Mouse (Mus musculus) cerebellum, adult 11 months (tissue): ENCODE data around the gene Ankrd6.

Experiments used
- DNase-seq: peaks from one replicate; pipeline ENCODE4 v3.0.0; 2022

Ankrd6 gene

DNA sequence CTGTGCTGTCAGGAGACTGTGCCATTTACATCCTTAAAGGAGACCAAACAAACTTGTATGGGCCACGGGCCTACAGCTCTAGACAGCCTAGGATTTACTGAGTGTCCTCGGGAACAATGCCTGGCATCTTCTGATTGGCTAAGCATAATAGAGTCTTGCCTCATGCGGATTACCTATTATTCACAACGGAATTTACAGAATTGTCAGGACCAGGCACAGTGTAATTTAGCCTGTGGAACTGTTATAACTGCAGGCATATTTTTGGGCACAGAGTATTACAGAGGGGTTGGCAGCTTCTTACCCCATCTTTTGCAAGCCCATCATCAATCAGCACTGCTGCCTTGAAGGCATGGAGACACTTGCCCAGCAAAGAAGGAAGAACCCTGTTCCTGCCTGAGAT is 51.6 kb downstream of the Ankrd6 start:
- no peak for DNase-seq

DNA sequence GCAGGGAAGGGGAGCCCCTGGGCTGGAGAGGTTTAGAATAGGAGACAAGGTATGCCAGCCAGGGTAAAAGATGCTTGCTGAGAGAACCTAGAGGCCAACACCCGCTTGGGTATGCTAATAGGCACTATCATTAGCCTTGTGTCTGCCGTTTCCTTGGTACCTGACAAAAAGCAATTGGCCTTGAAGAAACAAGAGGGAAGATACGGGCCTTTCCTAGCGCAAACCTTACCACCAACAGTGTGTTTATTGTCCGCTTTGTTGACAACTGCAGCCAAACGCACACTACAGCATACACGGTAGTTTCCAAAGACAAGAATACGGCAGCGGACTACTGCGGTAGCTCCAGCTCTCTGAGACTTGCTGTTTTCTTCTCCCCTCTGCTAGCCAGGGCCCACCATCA is 59.3 kb downstream of the Ankrd6 start:
- no peak for DNase-seq

GRCm38 (mm10) chr4:32890735-32891098 is 59.9 kb downstream of the Ankrd6 start:
- DNase-seq, result no peak

GRCm38 (mm10) chr4:32889996-32890734 is 60.5 kb downstream of the Ankrd6 start:
- no peak for DNase-seq

GRCm38 (mm10) chr4:32889246-32889645 is 61.4 kb downstream of the Ankrd6 start:
- DNase-seq, result peak; percentile 22

GRCm38 (mm10) chr4:32886479-32886878 is 64.2 kb downstream of the Ankrd6 start:
- no peak for DNase-seq

DNA sequence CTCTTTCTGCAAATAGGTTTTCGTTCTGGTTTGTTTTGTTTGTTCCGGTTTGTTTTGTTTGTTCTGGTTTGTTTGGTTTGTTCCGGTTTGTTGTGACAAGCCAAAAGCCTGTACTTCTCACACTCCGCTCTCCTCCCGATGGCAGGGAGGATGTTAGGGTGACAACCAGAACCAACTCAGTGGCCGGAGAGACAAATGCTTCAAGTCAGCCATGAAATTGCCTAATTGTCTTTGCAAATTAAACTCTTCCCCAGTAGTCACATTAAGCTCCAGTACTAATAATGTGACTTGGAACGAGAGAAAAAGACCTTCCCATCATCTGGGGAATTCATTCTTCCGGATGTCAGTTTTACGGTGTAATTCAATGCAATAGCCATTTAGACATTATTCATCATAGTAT is 66.0 kb downstream of the Ankrd6 start:
- no peak for DNase-seq

DNA sequence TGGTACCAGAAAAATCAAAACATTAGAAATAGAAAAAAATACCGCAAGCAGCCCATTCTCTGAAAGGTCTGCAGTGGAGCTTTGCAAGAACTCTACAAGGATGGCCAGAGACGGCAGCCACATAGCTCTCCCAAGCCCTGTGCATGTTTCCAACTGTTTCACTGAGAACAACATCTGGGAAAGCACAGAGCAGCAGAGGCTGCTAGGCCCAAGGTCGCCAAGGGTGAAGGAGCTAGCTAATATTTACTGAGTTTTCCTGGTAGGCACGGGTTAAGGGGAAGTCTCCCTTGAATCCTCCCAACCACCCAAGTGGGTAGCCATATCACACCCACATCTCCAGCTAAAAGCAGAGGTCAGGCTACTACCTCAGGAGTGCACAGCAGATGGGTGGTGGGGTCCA is 69.6 kb downstream of the Ankrd6 start:
- DNase-seq, result no peak

DNA sequence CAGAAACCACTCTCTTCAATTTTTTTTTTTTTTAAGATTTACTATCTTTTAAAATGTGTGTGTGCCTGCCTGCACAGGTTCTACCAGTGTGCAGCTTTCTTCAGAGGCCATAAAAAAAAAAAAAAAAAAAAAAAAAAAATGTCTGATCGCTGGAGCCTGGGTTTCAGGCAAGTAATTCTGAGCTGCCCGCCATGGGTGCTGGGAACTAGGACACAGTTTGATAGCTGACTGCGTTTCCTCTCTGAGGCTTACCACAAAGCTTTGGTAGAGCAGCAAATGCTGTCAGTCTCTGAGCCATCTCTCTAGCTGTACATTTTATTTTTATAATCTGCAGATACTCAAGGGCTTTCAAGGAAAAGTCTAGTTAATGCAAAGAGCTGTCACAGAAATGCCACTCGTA is 76.0 kb downstream of the Ankrd6 start:
- DNase-seq, result no peak

DNA sequence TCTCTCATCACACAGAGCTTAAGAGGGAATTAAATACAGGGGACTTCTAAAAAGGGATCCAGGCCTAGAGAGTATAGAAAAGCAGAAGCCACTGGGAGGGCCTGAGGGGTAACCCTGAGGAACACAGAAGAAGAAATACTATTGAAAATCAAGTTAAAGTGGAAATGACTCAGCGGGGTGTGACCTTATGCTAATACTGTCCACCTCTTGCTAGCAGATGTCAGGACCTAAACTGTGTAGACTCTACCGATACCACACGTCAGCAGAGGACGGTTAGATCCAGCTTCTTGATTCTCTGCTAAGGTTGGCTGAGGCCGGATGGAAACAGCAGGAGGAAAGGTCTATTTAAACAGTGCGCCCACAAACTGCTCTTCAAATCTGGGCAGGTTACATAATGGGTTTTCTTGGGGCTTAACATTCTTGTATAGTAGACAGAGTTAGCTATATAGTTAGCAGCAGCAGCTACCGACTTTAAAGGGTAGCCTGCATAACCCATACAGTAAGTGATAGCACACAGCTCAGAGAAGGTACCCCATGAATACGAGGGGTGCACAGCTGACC is 78.4 kb downstream of the Ankrd6 start:
- no peak for DNase-seq

DNA sequence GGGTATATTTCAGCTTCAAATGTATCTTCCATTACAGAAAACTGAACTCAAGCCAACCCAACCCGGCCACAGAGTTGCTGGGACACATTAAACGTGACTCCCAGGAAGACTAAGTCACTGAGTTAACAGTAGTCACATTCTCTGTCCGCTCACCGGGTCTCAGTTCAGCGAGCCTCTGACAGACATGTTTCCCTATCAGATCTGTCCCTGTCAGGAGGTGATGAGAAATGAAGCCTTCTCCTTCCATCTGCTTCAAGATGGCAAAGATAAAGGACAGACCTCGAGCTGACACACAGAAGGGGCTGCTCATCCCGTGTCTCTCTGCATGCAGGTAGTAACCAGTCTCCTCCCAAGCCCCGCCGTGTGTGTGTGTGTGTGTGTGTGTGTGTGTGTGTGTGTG is 81.3 kb downstream of the Ankrd6 start:
- no peak for DNase-seq

DNA sequence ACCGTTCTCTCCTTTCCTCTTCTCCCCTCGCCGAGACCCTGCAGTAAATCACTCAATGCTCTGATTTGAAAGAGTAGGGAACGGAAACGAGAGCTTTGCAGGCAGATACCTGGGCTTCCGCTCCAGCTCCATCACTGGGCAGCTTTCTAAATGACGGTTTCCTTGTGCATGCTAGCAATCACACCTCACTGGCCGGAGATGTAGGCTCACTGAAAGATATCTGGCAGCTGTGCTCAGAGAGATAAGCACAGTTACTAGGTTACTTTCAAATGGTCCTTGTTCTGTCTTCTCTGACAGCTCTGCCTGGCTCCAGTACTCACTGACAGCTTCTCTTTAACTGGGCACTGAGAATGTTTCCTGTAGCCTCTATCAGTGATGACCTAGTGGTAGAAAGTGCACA is 81.8 kb downstream of the Ankrd6 start:
- no peak for DNase-seq

- DNase-seq, result no peak
Measured at GRCm38 (mm10) chr4:32868437-32868836, 82.2 kb downstream of the Ankrd6 start.

DNA sequence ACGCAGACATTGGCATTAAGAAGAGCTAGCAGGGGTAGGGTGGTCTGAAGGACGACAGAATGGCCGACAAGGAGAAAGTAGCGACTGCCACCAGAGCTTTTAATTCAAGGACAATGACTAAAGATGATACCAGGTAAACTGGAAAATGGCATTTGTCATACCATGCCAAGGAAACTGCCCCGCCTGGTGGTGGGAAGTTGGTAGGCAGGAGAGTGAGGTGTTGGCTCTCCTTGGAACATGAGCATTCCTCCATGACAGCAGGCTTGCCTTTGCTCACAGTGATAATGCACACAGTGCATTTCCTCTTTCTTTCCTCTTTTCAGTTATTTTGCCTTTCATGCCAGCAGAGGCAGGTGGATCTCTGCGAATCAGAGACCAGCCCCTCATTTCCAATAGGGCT is 83.2 kb downstream of the Ankrd6 start:
- no peak for DNase-seq

- no peak for DNase-seq
Measured at GRCm38 (mm10) chr4:32864867-32865242, 85.8 kb downstream of the Ankrd6 start.

DNA sequence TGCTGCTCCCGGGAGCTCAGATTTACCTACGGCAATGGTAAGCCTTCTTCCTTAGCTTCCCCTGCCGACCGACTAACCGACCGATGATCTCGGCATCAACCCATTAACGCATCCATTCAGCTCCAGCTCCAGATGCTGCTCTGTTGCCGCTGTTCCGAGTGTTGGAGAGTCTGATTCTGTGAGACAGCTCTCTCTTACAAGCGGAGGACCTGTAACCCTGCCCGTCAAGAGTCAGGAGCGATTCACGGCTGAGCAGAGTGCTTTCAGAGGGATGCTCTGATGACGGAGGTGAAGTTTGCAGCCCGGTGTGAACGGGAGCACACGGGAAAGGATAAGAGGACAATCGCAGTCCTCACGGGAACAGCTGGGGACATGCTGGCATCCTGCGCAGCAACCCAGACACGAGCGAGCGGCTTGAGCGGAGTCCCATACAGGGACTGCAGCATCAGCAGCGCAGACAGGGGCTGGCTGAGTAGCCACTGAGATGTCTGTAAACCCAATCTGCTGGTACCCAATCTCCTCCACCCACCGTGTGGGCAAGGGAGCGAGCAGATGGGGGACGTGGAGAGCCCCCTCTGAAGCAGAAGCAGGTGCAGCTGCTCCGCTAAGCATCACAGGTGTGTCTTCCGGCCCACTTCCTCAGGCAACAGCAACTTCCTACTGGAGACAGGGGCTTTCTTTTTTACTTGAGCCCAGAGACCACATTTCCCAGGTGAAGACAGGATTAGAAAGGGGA is 86.3 kb downstream of the Ankrd6 start:
- DNase-seq, result no peak

DNA sequence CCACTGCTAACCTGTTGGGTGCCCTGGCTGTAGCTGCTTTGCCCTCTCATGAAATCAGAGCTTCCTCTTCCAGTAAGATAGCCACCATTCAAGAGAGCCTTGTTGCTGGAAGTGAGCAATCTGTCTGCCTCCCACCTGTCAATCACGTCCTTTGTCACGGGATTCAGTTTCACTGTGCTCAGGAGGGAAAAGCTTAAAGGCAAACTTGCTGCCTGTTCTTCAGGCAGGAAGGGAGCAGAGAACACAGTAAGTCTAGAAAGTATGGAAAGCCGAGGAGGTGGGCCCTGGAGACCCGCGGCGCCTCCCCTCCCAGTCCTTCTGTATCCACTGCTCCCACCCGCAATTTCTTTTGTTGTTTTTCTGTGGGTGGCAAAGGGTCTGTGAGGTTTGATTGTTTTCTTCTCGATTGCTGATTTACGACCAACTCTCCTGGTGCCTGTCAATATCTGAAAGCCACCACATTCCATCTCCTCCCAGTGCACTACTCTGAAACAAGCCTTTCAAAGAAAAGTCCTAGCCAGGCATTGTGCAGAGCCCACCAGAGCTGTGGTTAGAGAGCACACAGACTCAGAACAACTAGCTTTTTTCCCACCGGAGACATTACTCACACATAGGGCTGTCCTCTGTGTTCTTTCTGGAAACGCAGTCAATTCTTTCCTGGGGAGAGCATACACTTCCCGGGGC is 87.1 kb downstream of the Ankrd6 start:
- no peak for DNase-seq

DNA sequence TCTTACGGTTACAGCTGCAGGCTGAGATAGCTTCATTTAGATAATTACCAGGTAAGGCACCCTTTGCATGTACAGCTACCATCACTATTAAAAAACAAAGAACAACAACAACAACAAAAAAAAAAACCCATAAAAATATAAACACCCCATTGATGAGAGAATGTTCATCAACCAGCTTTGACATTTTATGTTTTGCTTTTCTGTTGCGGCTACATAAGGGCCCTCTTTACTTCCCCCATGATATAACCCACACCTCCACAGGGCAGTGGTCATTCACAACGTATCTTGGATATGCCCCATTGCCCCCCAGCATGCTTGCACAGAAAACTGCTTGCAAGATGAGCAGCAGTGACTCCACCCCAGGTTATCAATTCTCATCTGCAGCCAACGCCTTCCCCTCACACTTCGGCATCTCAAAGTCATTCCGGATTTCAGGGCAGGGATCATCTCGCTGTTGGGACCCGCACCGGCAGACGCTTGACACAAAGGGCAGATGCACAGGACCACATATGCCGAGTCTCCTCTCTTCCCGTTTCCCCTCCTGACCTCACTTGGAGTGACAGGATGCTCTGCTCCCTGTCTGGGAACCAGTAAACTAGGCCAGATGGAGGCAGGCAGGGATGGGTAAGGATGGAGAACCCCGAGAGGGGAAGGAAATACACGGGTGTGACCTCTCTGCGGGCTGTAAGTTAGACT is 87.7 kb downstream of the Ankrd6 start:
- no peak for DNase-seq

DNA sequence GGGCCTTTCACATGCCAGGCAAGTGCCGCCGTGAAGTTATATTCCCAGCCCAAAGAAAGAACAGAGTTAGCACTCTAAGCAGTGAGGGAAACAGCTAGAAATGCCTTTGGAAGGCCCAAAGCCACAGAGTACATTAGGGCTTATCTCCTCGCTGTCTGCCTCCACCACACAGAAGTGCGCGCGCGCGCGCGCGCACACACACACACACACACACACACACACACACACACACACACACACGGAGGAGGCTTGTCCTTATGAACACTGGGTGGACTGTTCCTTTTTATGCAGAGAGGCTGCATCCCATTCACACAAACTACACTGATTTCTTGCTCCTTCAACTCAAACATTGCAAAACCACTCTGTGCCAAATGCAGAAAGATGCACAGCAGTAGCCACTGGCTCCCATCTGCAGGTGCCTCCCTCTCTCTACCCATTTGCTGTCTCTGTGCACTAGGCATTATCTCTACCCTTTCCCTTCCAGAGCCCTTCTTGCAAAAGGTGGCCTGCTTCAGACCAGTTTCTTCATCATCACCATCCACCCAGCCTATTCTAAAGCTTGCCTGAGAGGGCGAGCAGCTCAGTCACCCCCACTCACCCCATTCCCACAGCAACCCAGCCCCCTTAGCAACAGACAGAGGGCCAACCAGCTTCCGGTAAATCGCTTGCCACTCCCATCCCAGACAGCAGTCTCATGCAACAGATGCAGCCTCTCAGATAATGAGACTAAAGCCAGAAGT is 88.5 kb downstream of the Ankrd6 start:
- DNase-seq, result no peak

- DNase-seq, result no peak
Measured at GRCm38 (mm10) chr4:32860184-32860965, 90.3 kb downstream of the Ankrd6 start.

GRCm38 (mm10) chr4:32855580-32855979 is 95.1 kb downstream of the Ankrd6 start:
- no peak for DNase-seq

DNA sequence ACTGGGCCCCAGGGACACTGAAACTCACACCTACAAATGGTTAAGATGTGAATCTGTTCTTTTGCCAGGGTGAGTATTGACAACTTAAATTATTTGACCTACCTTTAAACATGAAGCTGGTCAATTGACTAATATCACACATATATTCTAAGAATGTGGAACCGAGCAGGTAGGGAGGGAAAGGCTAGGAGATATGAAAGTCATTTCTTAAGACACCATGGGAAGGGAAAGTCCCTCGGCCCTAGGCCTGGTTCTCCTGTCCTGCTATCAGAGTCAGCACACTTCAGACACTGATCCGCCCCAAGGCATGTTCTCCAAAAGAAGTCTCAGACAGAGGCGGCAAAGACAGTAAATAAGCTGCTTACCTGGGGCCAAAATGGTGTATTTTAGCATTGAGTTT is 95.7 kb downstream of the Ankrd6 start:
- DNase-seq, result no peak
